Mouse (Mus musculus): ENCODE measurements at regions not wholly inside any gene's neighbourhood (a gene's known extent, or its start where the extent isn't known, plus 50 kb on each side); places are given as distances from the start of the nearest gene placed in this dataset.

DNA sequence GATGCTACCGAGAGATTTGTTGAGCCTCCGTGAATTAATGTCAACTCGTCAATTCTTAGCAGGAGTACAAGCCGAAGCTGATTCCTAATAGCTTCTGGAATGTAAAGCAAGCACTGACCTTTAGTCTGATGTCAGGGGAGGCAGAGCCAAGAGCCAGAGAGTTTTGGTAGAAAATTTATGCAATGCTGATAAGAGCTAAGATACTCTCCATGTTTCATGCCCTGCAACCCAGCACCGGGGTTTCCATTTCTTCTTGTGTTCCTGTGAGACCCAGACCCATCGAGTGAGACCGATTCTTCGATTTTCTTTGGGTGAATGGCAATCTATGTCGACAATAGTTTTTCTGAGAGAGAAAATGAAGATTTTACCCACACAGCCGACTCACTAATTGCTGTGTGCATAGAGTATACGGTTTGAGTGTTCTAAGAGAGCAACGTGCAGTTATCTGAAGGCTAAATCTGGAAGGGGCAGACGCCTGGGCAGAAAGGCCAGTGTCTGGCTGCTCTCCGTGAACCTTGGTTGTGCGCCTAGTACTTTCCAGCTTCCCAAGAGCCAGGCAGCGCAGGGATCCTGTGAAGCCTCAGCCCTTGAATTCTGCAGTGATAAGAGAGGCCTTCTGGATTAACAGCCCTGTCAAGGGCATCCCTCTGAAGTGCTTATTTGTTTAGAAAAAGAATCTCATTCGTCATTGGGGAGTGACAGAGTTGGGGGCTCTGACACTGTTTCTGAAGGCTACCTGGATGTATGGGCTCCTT lies 296.1 kb upstream of the Fam241a start:
- peak overlapping the region; percentile 47 for H3K4me2 ChIP-seq
- H3K27ac ChIP-seq (ENCODE audit: poor library complexity, severe bottlenecking), result no peak overlapping the region

DNA sequence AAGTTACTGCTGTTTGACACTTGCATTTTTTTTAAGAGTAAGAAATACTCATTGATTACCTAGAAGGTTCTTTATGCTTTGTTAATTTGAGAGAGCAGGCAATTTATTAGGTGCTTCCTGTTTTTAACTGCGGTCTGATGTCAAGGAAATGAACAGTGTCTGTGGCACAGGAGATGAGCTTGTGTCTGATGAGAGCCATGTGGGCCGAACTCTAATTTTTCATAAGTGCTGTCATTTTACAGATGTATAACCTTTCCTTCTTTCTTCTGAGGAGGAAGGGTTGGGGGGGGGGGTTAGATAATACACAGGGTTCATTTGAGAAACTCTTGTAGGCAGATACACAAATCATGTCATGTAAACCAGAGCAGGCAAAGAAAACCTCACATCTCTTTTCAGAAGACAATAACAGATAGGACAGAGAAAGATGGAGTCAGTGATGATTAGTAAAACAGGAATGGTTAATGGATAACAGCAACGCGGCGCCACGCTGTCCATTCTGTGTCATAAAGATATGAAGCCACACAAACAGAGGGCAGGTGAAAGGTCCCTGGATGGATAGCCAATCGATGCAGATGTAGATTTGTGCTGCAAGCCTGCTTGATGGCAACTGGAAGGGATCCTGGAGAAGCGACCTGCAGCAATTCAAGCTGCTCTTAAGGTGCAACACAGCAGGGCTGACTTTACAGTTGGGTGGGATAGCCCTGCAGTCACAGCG lies 291.4 kb upstream of the Fam241a start:
- H3K36me3 ChIP-seq, result no peaks in the 10 kb centered on the region
- ATAC-seq (ENCODE audit: insufficient number of reproducible peaks, low FRiP score), result no peak

More for the DNA sequence above, 296.1 kb upstream of the Fam241a start:
- H3K4me3 ChIP-seq, result no peak overlapping the region
- 25% methylated on average over 17 of the region's 17 CpGs for WGBS
- no peak for ATAC-seq (ENCODE audit: insufficient number of reproducible peaks, low FRiP score)
- peaks cover 4% of the 10 kb centered on the region; the same call in 1 of the 2 replicates for H3K27me3 ChIP-seq (replicated peaks)
- peak overlapping the region; percentile 10; the same call in 1 of the 2 replicates for H3K9ac ChIP-seq
- H3K9me3 ChIP-seq (replicated peaks), result no peaks in the 10 kb centered on the region
- peaks cover 11% of the 10 kb centered on the region for H3K4me1 ChIP-seq (replicated peaks)
- H3K36me3 ChIP-seq, result no peaks in the 10 kb centered on the region

DNA sequence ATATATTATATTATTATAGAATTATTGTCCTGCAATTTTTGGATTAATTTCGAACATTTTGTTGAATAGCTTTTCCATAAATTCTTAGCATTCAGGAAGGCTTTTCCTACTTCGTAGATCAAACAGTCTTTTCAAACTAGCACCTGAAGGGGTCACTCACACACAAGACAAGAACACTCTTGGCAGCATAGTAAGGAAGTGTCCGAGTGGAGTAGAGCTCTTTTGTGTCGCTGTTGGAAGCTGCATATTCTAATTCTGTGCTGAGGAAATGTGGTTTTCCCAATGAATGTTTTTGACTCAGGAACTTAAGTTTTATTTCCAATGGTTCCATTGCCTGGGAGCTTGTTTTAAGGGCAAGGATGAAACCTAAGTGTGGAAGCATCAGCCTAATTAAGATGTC lies 290.2 kb upstream of the Fam241a start:
- no peaks in the 10 kb centered on the region for H3K4me1 ChIP-seq (replicated peaks)
- ATAC-seq (ENCODE audit: insufficient number of reproducible peaks, low FRiP score), result no peak
- no peak overlapping the region for H3K4me3 ChIP-seq
- H3K4me2 ChIP-seq, result no peak overlapping the region
- H3K9ac ChIP-seq, result no peak overlapping the region
- 6% methylated on average over 4 of the region's 4 CpGs for WGBS
- no peaks in the 10 kb centered on the region for H3K36me3 ChIP-seq
- H3K9me3 ChIP-seq (replicated peaks), result no peaks in the 10 kb centered on the region
- H3K27ac ChIP-seq (ENCODE audit: poor library complexity, severe bottlenecking), result no peak overlapping the region
- H3K27me3 ChIP-seq (replicated peaks), result peaks cover 4% of the 10 kb centered on the region

More for the DNA sequence above, 291.4 kb upstream of the Fam241a start:
- WGBS, result 76% methylated on average over 9 of the region's 9 CpGs
- no peak overlapping the region for H3K4me2 ChIP-seq
- H3K9me3 ChIP-seq (replicated peaks), result no peaks in the 10 kb centered on the region
- no peak overlapping the region for H3K4me3 ChIP-seq
- peaks cover 4% of the 10 kb centered on the region for H3K27me3 ChIP-seq (replicated peaks)
- no peak overlapping the region for H3K27ac ChIP-seq (ENCODE audit: poor library complexity, severe bottlenecking)
- H3K9ac ChIP-seq, result no peak overlapping the region
- H3K4me1 ChIP-seq (replicated peaks), result peaks cover 10% of the 10 kb centered on the region

DNA sequence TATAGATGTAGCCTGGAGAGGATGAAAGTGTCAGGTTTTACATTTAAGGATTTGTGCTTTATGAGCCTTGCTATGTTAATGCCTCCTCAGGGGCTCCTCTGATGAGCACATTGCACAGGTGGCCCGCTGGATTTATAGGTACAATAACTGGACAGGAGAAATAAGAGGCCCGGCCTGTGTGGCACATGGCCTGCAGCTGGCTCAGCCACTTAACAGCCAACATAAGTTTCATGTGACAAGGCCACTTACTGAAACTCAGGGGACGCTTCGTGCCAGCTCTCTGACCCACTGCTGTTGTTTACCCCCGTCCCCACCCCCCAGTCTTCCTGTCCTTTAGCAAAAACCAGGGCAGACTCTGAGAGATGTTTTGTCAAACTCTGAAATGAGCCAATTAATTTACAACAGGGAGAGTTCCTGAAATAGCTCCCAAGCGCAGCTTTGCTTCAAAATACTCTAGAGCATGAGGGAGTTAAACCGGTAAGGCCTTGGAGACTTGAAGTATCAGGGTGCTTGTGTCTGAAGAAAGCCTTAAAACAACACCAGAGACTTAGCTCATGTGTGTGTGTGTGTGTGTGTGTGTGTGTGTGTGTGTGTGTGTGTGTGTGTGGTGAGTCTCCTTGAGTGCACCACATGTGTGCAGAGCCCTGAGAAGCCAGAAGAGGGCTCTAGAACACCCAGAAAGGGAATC lies 285.2 kb upstream of the Fam241a start:
- Histone ChIP-seq H3K9ac (no peak overlapping the region), H3K36me3 (no peaks in the 10 kb centered on the region), H3K4me3 (no peak overlapping the region), H3K4me2 (no peak overlapping the region), H3K4me1 (replicated peaks) (0 out of 2 replicates have a peak, but pooled peaks cover 2% of the 10 kb centered on the region), H3K9me3 (replicated peaks) (no peaks in the 10 kb centered on the region), H3K27ac (ENCODE audit: poor library complexity, severe bottlenecking) (no peak overlapping the region), H3K27me3 (replicated peaks) (no peaks in the 10 kb centered on the region; the same call in 1 of the 2 replicates)
- 66% methylated on average over 7 of the region's 7 CpGs for WGBS
- ATAC-seq (ENCODE audit: insufficient number of reproducible peaks, low FRiP score), result no peak

DNA sequence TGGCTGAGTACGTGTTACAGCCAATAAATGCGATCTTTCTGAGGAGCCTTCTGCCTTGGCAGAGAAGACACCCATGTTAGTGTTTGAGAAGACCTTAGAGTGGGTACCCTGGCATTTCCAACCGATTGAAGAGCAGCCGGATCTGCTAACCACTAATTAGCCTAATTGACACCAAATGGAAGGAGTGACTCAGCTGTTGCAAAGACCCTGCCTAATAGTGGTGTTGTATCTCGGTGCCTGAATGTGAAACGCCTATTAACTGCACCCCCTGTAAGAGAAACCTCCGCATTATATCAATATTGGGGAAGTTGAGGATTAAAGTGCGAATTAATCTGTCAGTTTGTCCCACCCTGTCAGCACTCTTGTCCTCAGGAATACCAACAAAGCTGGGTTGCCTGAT lies 253.1 kb upstream of the Fam241a start:
- no peak for ATAC-seq (ENCODE audit: insufficient number of reproducible peaks, low FRiP score)
- Histone ChIP-seq H3K9me3 (replicated peaks) (no peaks in the 10 kb centered on the region), H3K4me3 (no peak overlapping the region), H3K27me3 (replicated peaks) (no peaks in the 10 kb centered on the region), H3K27ac (ENCODE audit: poor library complexity, severe bottlenecking) (no peak overlapping the region), H3K4me1 (replicated peaks) (no peaks in the 10 kb centered on the region), H3K36me3 (no peaks in the 10 kb centered on the region), H3K4me2 (no peak overlapping the region), H3K9ac (no peak overlapping the region)
- 56% methylated on average over 8 of the region's 8 CpGs for WGBS

DNA sequence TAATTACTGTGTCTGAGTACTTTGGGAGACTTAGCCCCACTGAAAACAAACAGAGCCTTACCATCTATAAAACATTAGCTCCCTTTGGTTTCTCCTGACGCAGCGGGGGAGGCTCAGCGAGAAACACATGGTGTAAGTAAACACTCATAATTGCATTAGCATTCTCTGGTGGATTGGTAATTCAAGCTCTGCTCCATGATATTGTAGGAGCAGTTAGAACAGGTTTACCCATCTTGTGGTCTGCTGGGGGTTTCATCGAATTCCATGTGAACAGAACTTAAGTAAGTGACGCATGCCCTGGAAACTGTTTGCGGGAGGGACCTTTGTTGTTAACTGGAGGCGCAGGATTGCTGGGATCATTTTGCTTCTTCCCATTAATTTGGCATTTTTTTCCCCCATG lies 249.2 kb upstream of the Fam241a start:
- H3K4me3 ChIP-seq, result no peak overlapping the region
- H3K9ac ChIP-seq, result no peak overlapping the region
- 77% methylated on average over 7 of the region's 7 CpGs for WGBS
- H3K27me3 ChIP-seq (replicated peaks), result no peaks in the 10 kb centered on the region
- no peak overlapping the region for H3K27ac ChIP-seq (ENCODE audit: poor library complexity, severe bottlenecking)
- no peak for ATAC-seq (ENCODE audit: insufficient number of reproducible peaks, low FRiP score)
- H3K4me1 ChIP-seq (replicated peaks), result no peaks in the 10 kb centered on the region
- H3K9me3 ChIP-seq (replicated peaks), result no peaks in the 10 kb centered on the region
- H3K36me3 ChIP-seq, result no peaks in the 10 kb centered on the region
- H3K4me2 ChIP-seq, result no peak overlapping the region

DNA sequence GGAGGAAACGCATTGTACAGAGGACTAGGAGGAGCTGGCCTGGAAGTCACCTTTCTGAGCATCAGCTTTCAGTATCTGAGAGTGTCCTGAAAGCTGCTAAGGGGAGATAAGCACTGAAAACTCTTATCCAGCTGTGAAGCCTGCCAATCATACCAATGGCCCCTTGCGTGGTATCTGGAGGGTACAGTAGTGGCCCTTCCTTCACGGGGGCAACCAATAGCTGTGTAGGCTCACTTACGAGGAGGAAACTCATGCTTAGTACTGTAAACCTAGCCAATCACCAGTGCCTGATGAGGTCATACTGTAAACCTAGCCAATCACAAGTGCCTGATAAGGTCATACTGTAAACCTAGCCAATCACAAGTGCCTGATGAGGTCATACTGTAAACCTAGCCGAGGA lies 231.7 kb upstream of the Fam241a start:
- WGBS, result 53% methylated on average over 5 of the region's 5 CpGs
- Histone ChIP-seq H3K27me3 (replicated peaks) (no peaks in the 10 kb centered on the region), H3K27ac (ENCODE audit: poor library complexity, severe bottlenecking) (no peak overlapping the region), H3K4me2 (no peak overlapping the region), H3K4me1 (replicated peaks) (peaks cover 5% of the 10 kb centered on the region; the same call in 1 of the 2 replicates), H3K36me3 (no peaks in the 10 kb centered on the region), H3K9ac (no peak overlapping the region), H3K9me3 (replicated peaks) (no peaks in the 10 kb centered on the region), H3K4me3 (no peak overlapping the region)
- no peak for ATAC-seq (ENCODE audit: insufficient number of reproducible peaks, low FRiP score)

DNA sequence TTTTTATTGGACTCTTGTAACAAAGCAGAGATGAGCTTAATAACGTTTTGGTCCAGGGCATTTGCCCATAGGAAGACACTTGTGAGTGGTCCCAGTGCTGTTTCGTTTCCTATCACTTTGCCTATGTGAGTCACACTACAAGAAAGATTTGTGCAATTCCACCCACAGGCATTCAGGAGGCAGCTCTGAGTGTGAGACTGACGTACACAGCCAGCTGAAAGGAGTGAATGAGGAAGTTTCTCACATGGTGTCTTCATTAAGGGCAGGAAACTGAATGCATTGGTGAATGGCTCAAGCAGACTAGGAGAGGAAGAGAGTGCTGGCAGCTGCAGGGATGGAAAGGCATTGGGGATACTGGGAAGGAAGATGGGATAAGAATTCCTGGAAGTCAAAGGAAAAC lies 230.5 kb upstream of the Fam241a start:
- Histone ChIP-seq H3K27ac (ENCODE audit: poor library complexity, severe bottlenecking) (no peak overlapping the region), H3K27me3 (replicated peaks) (no peaks in the 10 kb centered on the region), H3K4me2 (no peak overlapping the region), H3K9me3 (replicated peaks) (no peaks in the 10 kb centered on the region), H3K4me1 (replicated peaks) (peaks cover 5% of the 10 kb centered on the region; the same call in 1 of the 2 replicates), H3K9ac (no peak overlapping the region), H3K4me3 (no peak overlapping the region), H3K36me3 (no peaks in the 10 kb centered on the region)
- 43% methylated on average over 3 of the region's 3 CpGs for WGBS
- ATAC-seq (ENCODE audit: insufficient number of reproducible peaks, low FRiP score), result no peak

DNA sequence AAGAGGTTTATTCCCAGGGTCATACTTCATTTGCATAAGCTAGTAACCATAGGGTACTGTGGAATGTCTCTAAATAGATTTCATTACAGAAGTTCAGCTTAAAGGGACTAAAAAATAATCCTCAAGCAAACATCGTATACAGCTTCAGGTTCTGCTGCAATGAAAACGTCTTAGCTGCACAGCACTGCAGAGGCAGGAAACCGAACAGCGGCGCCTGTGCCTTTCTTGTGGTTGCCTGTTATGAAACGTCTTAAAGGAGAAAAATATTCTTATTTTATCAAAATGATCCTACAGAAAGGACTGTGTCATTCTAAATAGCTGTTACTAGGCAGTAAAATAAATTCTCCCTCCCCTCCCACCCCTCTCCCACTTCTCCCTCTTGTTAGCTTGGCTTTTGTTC lies 226.0 kb upstream of the Fam241a start:
- no peaks in the 10 kb centered on the region for H3K9me3 ChIP-seq (replicated peaks)
- ATAC-seq (ENCODE audit: insufficient number of reproducible peaks, low FRiP score), result no peak

DNA sequence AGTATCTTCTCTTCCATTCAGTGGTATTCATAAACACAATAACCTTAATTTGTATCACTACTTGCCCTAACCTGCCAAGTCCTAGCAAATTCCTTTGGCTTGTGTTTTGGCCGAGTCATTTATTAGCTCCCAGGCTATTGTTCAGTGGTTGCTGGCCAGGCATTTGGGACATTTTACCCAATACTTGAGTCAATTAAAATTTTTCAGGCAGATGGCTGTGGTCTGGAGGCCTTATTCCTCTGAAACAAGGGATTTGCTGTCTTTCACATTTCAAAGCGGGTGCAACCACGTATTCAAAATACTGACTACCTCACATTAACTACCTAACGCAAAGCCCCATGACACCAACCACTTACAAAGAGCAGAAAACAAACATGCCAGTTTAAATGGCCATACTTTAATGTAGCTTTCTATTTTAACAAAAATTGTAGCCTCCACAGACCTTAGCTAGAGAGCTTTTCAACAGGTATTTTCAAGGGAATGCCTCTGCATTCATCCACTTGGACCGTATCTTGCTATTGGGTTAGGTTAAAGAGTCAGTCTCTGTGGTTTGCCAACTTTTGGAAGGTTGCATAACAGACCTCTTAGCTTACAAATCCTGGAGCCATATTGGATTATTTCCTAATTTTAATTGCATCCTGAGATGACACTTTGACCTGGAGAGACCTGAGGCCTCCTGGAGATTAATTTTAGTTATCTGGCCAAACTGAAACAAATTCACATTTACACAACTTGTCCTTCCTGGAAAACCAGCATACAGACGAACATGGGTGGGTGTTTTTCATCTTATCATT lies 224.7 kb upstream of the Fam241a start:
- ATAC-seq (ENCODE audit: insufficient number of reproducible peaks, low FRiP score), result no peak
- H3K27me3 ChIP-seq (replicated peaks), result no peaks in the 10 kb centered on the region
- H3K9me3 ChIP-seq (replicated peaks), result no peaks in the 10 kb centered on the region
- H3K4me3 ChIP-seq, result no peak overlapping the region
- no peak overlapping the region for H3K27ac ChIP-seq (ENCODE audit: poor library complexity, severe bottlenecking)
- no peak overlapping the region for H3K4me2 ChIP-seq
- H3K4me1 ChIP-seq (replicated peaks), result no peaks in the 10 kb centered on the region
- H3K36me3 ChIP-seq, result no peaks in the 10 kb centered on the region
- 85% methylated on average over 6 of the region's 6 CpGs for WGBS
- H3K9ac ChIP-seq, result no peak overlapping the region

More for the DNA sequence above, 226.0 kb upstream of the Fam241a start:
- H3K36me3 ChIP-seq, result no peaks in the 10 kb centered on the region
- no peaks in the 10 kb centered on the region for H3K4me1 ChIP-seq (replicated peaks)
- H3K4me3 ChIP-seq, result no peak overlapping the region
- H3K4me2 ChIP-seq, result no peak overlapping the region
- H3K27ac ChIP-seq (ENCODE audit: poor library complexity, severe bottlenecking), result no peak overlapping the region
- H3K9ac ChIP-seq, result no peak overlapping the region
- WGBS, result 77% methylated on average over 6 of the region's 6 CpGs
- no peaks in the 10 kb centered on the region for H3K27me3 ChIP-seq (replicated peaks)

Data from heart, embryonic 12.5 days (tissue).